Mouse (Mus musculus) stomach, postnatal 0 days (tissue): ENCODE measurements around the gene Hoxd11. TPM values are rescaled to one million over a fixed set of nuclear protein-coding genes. Genes with fewer than 3 reads are reported as not detected.

Experiments used
- ATAC-seq: fragments of 200-750 bp; cut with Nextera tagmentation; 2 replicates; pipeline ENCODE4 v1.8.0; 2017; ENCODE audit not compliant: low FRiP score, low TSS enrichment
- DNase-seq: peaks from one replicate; pipeline ENCODE4 v3.0.0-alpha.2; 2016; ENCODE audit warnings: low spot score
- H3K27ac ChIP-seq: fragments of 300-500 bp; sonication (generic); replicated peaks from 2 replicates; pipeline ENCODE4 v1.5.1; 2014; ENCODE audit warnings: mild to moderate bottlenecking, control low read depth
- H3K27me3 ChIP-seq: fragments of 300-500 bp; sonication (generic); 2 replicates; pipeline ENCODE4 v1.6.1; 2014; ENCODE audit warnings: low read length; ENCODE audit not compliant: control insufficient read depth, insufficient read depth
- H3K36me3 ChIP-seq: fragments of 300-500 bp; sonication (generic); 2 replicates; pipeline ENCODE4 v1.6.1; 2014; ENCODE audit warnings: low read length, mixed read lengths; ENCODE audit not compliant: control insufficient read depth, insufficient read depth
- H3K4me1 ChIP-seq: fragments of 300-500 bp; sonication (generic); replicated peaks from 2 replicates; pipeline ENCODE4 v1.6.1; 2014; ENCODE audit warnings: antibody characterized with exemption; ENCODE audit not compliant: control insufficient read depth, insufficient read depth
- H3K4me2 ChIP-seq: fragments of 300-500 bp; sonication (generic); replicated peaks from 2 replicates; pipeline ENCODE4 v1.6.1; 2014; ENCODE audit warnings: low read depth, mild to moderate bottlenecking, control low read depth, moderate library complexity
- H3K4me3 ChIP-seq: fragments of 300-500 bp; sonication (generic); 2 replicates; pipeline ENCODE4 v1.5.1; 2014; ENCODE audit warnings: low read depth, low read length, control low read depth
- H3K9ac ChIP-seq: fragments of 300-500 bp; sonication (generic); 2 replicates; pipeline ENCODE4 v1.6.1; 2014; ENCODE audit warnings: mild to moderate bottlenecking, low read length, control low read depth, mixed read lengths
- H3K9me3 ChIP-seq: fragments of 300-500 bp; sonication (generic); 2 replicates; pipeline ENCODE4 v1.6.1; 2016; ENCODE audit warnings: low read length; ENCODE audit not compliant: control insufficient read depth
- CTCF ChIP-seq: IDR thresholded peaks from 2 replicates; pipeline ENCODE4 v1.5.1; 2016; ENCODE audit warnings: antibody characterized with exemption, low read depth, mild to moderate bottlenecking, moderate library complexity
- EP300 ChIP-seq: optimal IDR thresholded peaks from 2 replicates; pipeline ENCODE3; 2016; ENCODE audit warnings: antibody characterized with exemption
- WGBS: fragments of 180-500 bp; shearing (Covaris S2); extraction: QIAGEN DNeasy Blood & Tissue Kit; methylation state at CpG from one replicate; pipeline ENCODE4 v1.1.7; 2014; 5-methylcytosine and 5-hydroxymethylcytosine counted together
- polyA plus RNA-seq: library from polyadenylated mRNA; unstranded; fragments of >200 nt; fragmentation: Nextera tagmentation; extraction: Ambion mirVana; gene quantifications from 2 replicates; pipeline ENCODE4 v1.2.1, GENCODE M21; 2015

Hoxd11 gene
- polyA plus RNA-seq, 1 experiment from 2014 or later: not detected

- peaks cover 54% of the 10 kb centered on the region; the same call in 1 of the 2 replicates for H3K27me3 ChIP-seq
- H3K4me2 ChIP-seq: peak overlapping the region; percentile 52
- no peak overlapping the region for H3K9ac ChIP-seq
- no peaks in the 10 kb centered on the region for H3K9me3 ChIP-seq
- no peaks in the 10 kb centered on the region for H3K4me1 ChIP-seq
- DNase-seq (no peak), ATAC-seq (0 out of 2 replicates have a peak, but pooled peaks have one; percentile 29)
- TF ChIP-seq EP300 (no peak), CTCF (no peak)
- H3K4me3 ChIP-seq: peak overlapping the region; percentile 32
- WGBS: 1% methylated on average over 69 of the region's 74 CpGs
- H3K27ac ChIP-seq: no peak overlapping the region
- no peaks in the 10 kb centered on the region for H3K36me3 ChIP-seq
Measured at GRCm38 (mm10) chr2:74668370-74669229, 10.8 kb upstream of the Hoxd11 start.

- WGBS: 3% methylated on average over 3 of the region's 3 CpGs
- Histone ChIP-seq H3K36me3 (no peaks in the 10 kb centered on the region), H3K4me2 (no peak overlapping the region), H3K9ac (no peak overlapping the region), H3K27me3 (peaks cover 53% of the 10 kb centered on the region; the same call in 1 of the 2 replicates), H3K4me3 (no peak overlapping the region), H3K4me1 (no peaks in the 10 kb centered on the region), H3K27ac (no peak overlapping the region), H3K9me3 (no peaks in the 10 kb centered on the region)
- DNase-seq (no peak), ATAC-seq (no peak)
- TF ChIP-seq CTCF: no peak
- no peak for TF ChIP-seq EP300
Measured at GRCm38 (mm10) chr2:74669230-74669578, 10.2 kb upstream of the Hoxd11 start.

GRCm38 (mm10) chr2:74669650-74670235, 9.6 kb upstream of the Hoxd11 start:
- WGBS: 4% methylated on average over 14 of the region's 14 CpGs
- no peak overlapping the region for H3K9ac ChIP-seq
- ATAC-seq: no peak

DNA sequence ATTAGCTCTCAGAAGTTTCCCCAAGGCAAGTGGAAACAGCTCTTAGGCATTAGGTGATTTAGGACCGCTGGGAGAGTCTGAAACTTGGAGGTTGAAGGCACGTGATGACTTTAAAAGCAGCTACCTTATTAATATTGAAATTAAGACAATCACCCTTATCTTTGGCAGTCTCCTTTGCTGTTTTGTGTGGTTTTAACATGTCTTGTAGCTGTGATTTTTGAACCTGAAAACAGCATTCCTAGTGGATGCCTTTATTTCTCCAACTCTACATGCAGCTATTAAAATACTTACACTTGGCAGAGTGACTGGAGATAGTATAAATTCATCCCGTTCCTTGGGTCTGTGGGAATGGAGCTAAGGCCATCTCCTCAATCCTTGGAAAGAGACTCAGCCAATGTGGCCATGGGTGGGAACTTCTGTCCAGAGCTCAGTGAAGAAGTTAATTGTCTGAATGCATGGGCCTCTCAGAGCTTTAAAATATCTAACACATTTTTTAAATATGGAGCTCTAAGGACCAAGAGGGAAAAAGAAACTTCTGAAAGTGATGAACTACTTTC, 8.6 kb upstream of the Hoxd11 start:
- Histone ChIP-seq H3K36me3 (no peaks in the 10 kb centered on the region), H3K9me3 (no peaks in the 10 kb centered on the region), H3K4me3 (no peak overlapping the region), H3K27me3 (peaks cover 50% of the 10 kb centered on the region; the same call in 1 of the 2 replicates), H3K27ac (no peak overlapping the region), H3K4me2 (no peak overlapping the region), H3K9ac (no peak overlapping the region), H3K4me1 (no peaks in the 10 kb centered on the region)
- no peak for DNase-seq
- WGBS: 7% methylated on average over 3 of the region's 3 CpGs
- TF ChIP-seq EP300: no peak
- TF ChIP-seq CTCF: no peak
- no peak for ATAC-seq

More at GRCm38 (mm10) chr2:74669650-74670235, 9.6 kb upstream of the Hoxd11 start:
- Histone ChIP-seq H3K4me2 (no peak overlapping the region), H3K9me3 (no peaks in the 10 kb centered on the region), H3K4me3 (no peak overlapping the region), H3K27ac (no peak overlapping the region), H3K36me3 (no peaks in the 10 kb centered on the region), H3K4me1 (no peaks in the 10 kb centered on the region), H3K27me3 (peaks cover 52% of the 10 kb centered on the region; the same call in 1 of the 2 replicates)
- TF ChIP-seq EP300: no peak
- TF ChIP-seq CTCF: no peak
- DNase-seq: no peak

- WGBS: 21% methylated on average over 5 of the region's 5 CpGs
- H3K27me3 ChIP-seq: peaks cover 44% of the 10 kb centered on the region; the same call in 1 of the 2 replicates
- no peak overlapping the region for H3K27ac ChIP-seq
- TF ChIP-seq EP300: no peak
- no peak for TF ChIP-seq CTCF
- no peaks in the 10 kb centered on the region for H3K36me3 ChIP-seq
- H3K4me1 ChIP-seq: no peaks in the 10 kb centered on the region
- H3K4me3 ChIP-seq: no peak overlapping the region
- H3K9ac ChIP-seq: no peak overlapping the region
- H3K4me2 ChIP-seq: no peak overlapping the region
- ATAC-seq (no peak), DNase-seq (no peak)
- H3K9me3 ChIP-seq: no peaks in the 10 kb centered on the region
Measured at GRCm38 (mm10) chr2:74671847-74672246, 7.5 kb upstream of the Hoxd11 start.
